Mouse (Mus musculus) layer of hippocampus, postnatal 14 days (tissue): Measurements from ENCODE around the gene Grhl3. TPM values are rescaled to one million over a fixed set of nuclear protein-coding genes. Genes with fewer than 3 reads are reported as not detected.

Experiments
- DNase-seq, 2 experiments: peaks; one replicate each; pipeline ENCODE4 v3.0.0; 2021 to 2022; ENCODE audit warnings: low spot score in 2 of 2, mixed read lengths in 1 of 2
- microRNA-seq, 2 experiments: library from miRNA; unstranded; fragments of <30 nt; microRNA quantifications; one replicate each; pipeline ENCODE4 v1.2.0; 2021
- total RNA-seq, 2 experiments: library from RNA; stranded (reverse); gene quantifications; 2 replicates each; pipeline ENCODE4 v1.2.3; 2021

The Grhl3 gene
- total RNA-seq, 2 experiments from 2014 or later: 0.41 to 0.43 TPM

GRCm38 (mm10) chr4:135494521-135495396 lies 78.7 kb downstream of the Grhl3 start, which contains the start of the genes Stpg1 and Nipal3:
Gene Stpg1, plus strand, starts transcription at chr4:135494790.
Gene Nipal3, minus strand, starts transcription at chr4:135495038.
- DNase-seq: peak; percentile 83 to 93

- peak; percentile 33 to 34 for DNase-seq
Measured at GRCm38 (mm10) chr4:135493691-135494520, 79.5 kb downstream of the Grhl3 start.

GRCm38 (mm10) chr4:135493271-135493670 lies 80.2 kb downstream of the Grhl3 start:
- no peak for DNase-seq

Small RNA genes within 50 kb of the gene (microRNA-seq; reads per million reads assigned to microRNA genes)
- 0 to 0.45 reads per million in 2 experiments for gene Gm25317

Other genes starting within 250 kb of the Grhl3 start
- 100 to 1,000 TPM; 124 to 133 TPM for gene Srrm1, start 220.3 kb downstream of the Grhl3 start, total RNA-seq
- 1 to 10 TPM in 1 of 2 experiments, under 1 TPM in 1; 0.60 to 1.2 TPM for gene Ncmap, start 175.4 kb downstream of the Grhl3 start, total RNA-seq
- 10 to 100 TPM; 30.6 to 32.5 TPM for gene Rcan3, start 139.8 kb downstream of the Grhl3 start, total RNA-seq
- 1 to 10 TPM; 1.7 to 1.8 TPM for gene Stpg1, start 78.8 kb downstream of the Grhl3 start, total RNA-seq
- gene Nipal3, start 78.6 kb downstream of the Grhl3 start, total RNA-seq: 10 to 100 TPM; 77.5 to 92.8 TPM
- under 1 TPM; 0.19 to 0.37 TPM for gene Ifnlr1, start 112.7 kb upstream of the Grhl3 start, total RNA-seq
- gene Il22ra1, start 154.5 kb upstream of the Grhl3 start, total RNA-seq: under 1 TPM in 1 of 2 experiments, not detected in 1; 0.12 TPM
- 1 to 10 TPM; 1.4 to 1.5 TPM for gene Myom3, start 186.1 kb upstream of the Grhl3 start, total RNA-seq